Mouse (Mus musculus): ENCODE results near the gene Mtfr1l. TPM values are rescaled to one million over a fixed set of nuclear protein-coding genes. Genes with fewer than 3 reads are reported as not detected.

The Mtfr1l gene
- polyA plus RNA-seq, 1 experiment from 2014 or later = 170 TPM

- Histone ChIP-seq H3K9me3 (ENCODE audit: control insufficient read depth, low read length) (no peaks in the 10 kb centered on the region), H3K27me3 (ENCODE audit: control insufficient read depth, insufficient read depth, low read length) (no peaks in the 10 kb centered on the region), H3K9ac (ENCODE audit: low read length) (no peak overlapping the region), H3K27ac (replicated peaks in 1 of 2; ENCODE audit: control insufficient read depth in 1 of 2, insufficient read depth in 1 of 2, low read depth in 2 of 2, low read length in 2 of 2) (no peak overlapping the region), H3K36me3 (ENCODE audit: control insufficient read depth, insufficient read depth, low read length) (peaks cover 94% of the 10 kb centered on the region), H3K4me1 (ENCODE audit: control insufficient read depth in 2 of 2, insufficient read depth in 2 of 2, low read length in 2 of 2) (peaks cover 0 to under 1% of the 10 kb centered on the region in 2 experiments; a peak in 1 of 4 replicates), H3K4me2 (ENCODE audit: low read length) (no peak overlapping the region), H3K4me3 (ENCODE audit: control insufficient read depth in 1 of 2, insufficient read depth in 1 of 2, low read depth in 1 of 2, low read length in 2 of 2) (no peak overlapping the region)
- no peak for ATAC-seq (ENCODE audit: insufficient number of reproducible peaks, insufficient read depth, low FRiP score, low read depth)
- WGBS = 85% methylated on average over 5 of the region's 5 CpGs
These were observed 9.0 kb downstream of the Mtfr1l start for GRCm38 (mm10) chr4:134526220-134526619.

GRCm38 (mm10) chr4:134525806-134526205, 9.4 kb downstream of the Mtfr1l start:
- no peak overlapping the region for H3K27ac ChIP-seq (replicated peaks in 1 of 2; ENCODE audit: control insufficient read depth in 1 of 2, insufficient read depth in 1 of 2, low read depth in 2 of 2, low read length in 2 of 2)
- no peak overlapping the region for H3K4me3 ChIP-seq (ENCODE audit: control insufficient read depth in 1 of 2, insufficient read depth in 1 of 2, low read depth in 1 of 2, low read length in 2 of 2)
- no peak overlapping the region for H3K4me2 ChIP-seq (ENCODE audit: low read length)
- 79% methylated on average over 5 of the region's 5 CpGs for WGBS
- no peaks in the 10 kb centered on the region for H3K27me3 ChIP-seq (ENCODE audit: control insufficient read depth, insufficient read depth, low read length)
- no peaks in the 10 kb centered on the region for H3K4me1 ChIP-seq (ENCODE audit: control insufficient read depth in 2 of 2, insufficient read depth in 2 of 2, low read length in 2 of 2)
- no peaks in the 10 kb centered on the region for H3K9me3 ChIP-seq (ENCODE audit: control insufficient read depth, low read length)
- H3K36me3 ChIP-seq (ENCODE audit: control insufficient read depth, insufficient read depth, low read length) = peaks cover 93% of the 10 kb centered on the region
- ATAC-seq (ENCODE audit: insufficient number of reproducible peaks, insufficient read depth, low FRiP score, low read depth) = no peak
- no peak overlapping the region for H3K9ac ChIP-seq (ENCODE audit: low read length)

GRCm38 (mm10) chr4:134523447-134523846, 11.7 kb downstream of the Mtfr1l start:
- Histone ChIP-seq H3K9me3 (ENCODE audit: control insufficient read depth, low read length) (no peaks in the 10 kb centered on the region), H3K36me3 (ENCODE audit: control insufficient read depth, insufficient read depth, low read length) (peaks cover 77% of the 10 kb centered on the region), H3K4me3 (ENCODE audit: control insufficient read depth in 1 of 2, insufficient read depth in 1 of 2, low read depth in 1 of 2, low read length in 2 of 2) (no peak overlapping the region), H3K9ac (ENCODE audit: low read length) (no peak overlapping the region), H3K27me3 (ENCODE audit: control insufficient read depth, insufficient read depth, low read length) (no peaks in the 10 kb centered on the region), H3K27ac (replicated peaks in 1 of 2; ENCODE audit: control insufficient read depth in 1 of 2, insufficient read depth in 1 of 2, low read depth in 2 of 2, low read length in 2 of 2) (no peak overlapping the region), H3K4me1 (ENCODE audit: control insufficient read depth in 2 of 2, insufficient read depth in 2 of 2, low read length in 2 of 2) (no peaks in the 10 kb centered on the region; a peak in 1 of 4 replicates), H3K4me2 (ENCODE audit: low read length) (no peak overlapping the region)
- WGBS = 83% methylated on average over 4 of the region's 4 CpGs
- no peak for ATAC-seq (ENCODE audit: insufficient number of reproducible peaks, insufficient read depth, low FRiP score, low read depth)

- Histone ChIP-seq H3K4me3 (ENCODE audit: control insufficient read depth in 1 of 2, insufficient read depth in 1 of 2, low read depth in 1 of 2, low read length in 2 of 2) (no peak overlapping the region), H3K27me3 (ENCODE audit: control insufficient read depth, insufficient read depth, low read length) (no peaks in the 10 kb centered on the region), H3K4me2 (ENCODE audit: low read length) (no peak overlapping the region), H3K9ac (ENCODE audit: low read length) (no peak overlapping the region), H3K27ac (replicated peaks in 1 of 2; ENCODE audit: control insufficient read depth in 1 of 2, insufficient read depth in 1 of 2, low read depth in 2 of 2, low read length in 2 of 2) (no peak overlapping the region), H3K36me3 (ENCODE audit: control insufficient read depth, insufficient read depth, low read length) (peaks cover 37% of the 10 kb centered on the region), H3K9me3 (ENCODE audit: control insufficient read depth, low read length) (no peaks in the 10 kb centered on the region), H3K4me1 (ENCODE audit: control insufficient read depth in 2 of 2, insufficient read depth in 2 of 2, low read length in 2 of 2) (peaks cover 22 to 35% of the 10 kb centered on the region in 2 experiments)
- ATAC-seq (ENCODE audit: insufficient number of reproducible peaks, insufficient read depth, low FRiP score, low read depth) = no peak
These were observed 15.9 kb downstream of the Mtfr1l start for GRCm38 (mm10) chr4:134519281-134519680.

GRCm38 (mm10) chr4:134518541-134518940, 16.6 kb downstream of the Mtfr1l start:
- no peak overlapping the region for H3K4me3 ChIP-seq (ENCODE audit: control insufficient read depth in 1 of 2, insufficient read depth in 1 of 2, low read depth in 1 of 2, low read length in 2 of 2)
- no peaks in the 10 kb centered on the region for H3K9me3 ChIP-seq (ENCODE audit: control insufficient read depth, low read length)
- no peak for ATAC-seq (ENCODE audit: insufficient number of reproducible peaks, insufficient read depth, low FRiP score, low read depth)
- H3K4me1 ChIP-seq (ENCODE audit: control insufficient read depth in 2 of 2, insufficient read depth in 2 of 2, low read length in 2 of 2) = peaks cover 24 to 35% of the 10 kb centered on the region in 2 experiments
- WGBS = 95% methylated on average over 4 of the region's 4 CpGs
- H3K36me3 ChIP-seq (ENCODE audit: control insufficient read depth, insufficient read depth, low read length) = peaks cover 32% of the 10 kb centered on the region
- no peaks in the 10 kb centered on the region for H3K27me3 ChIP-seq (ENCODE audit: control insufficient read depth, insufficient read depth, low read length)
- H3K27ac ChIP-seq (replicated peaks in 1 of 2; ENCODE audit: control insufficient read depth in 1 of 2, insufficient read depth in 1 of 2, low read depth in 2 of 2, low read length in 2 of 2) = no peak overlapping the region
- no peak overlapping the region for H3K9ac ChIP-seq (ENCODE audit: low read length)
- H3K4me2 ChIP-seq (ENCODE audit: low read length) = no peak overlapping the region

- Histone ChIP-seq H3K4me3 (ENCODE audit: control insufficient read depth in 1 of 2, insufficient read depth in 1 of 2, low read depth in 1 of 2, low read length in 2 of 2) (no peak overlapping the region), H3K36me3 (ENCODE audit: control insufficient read depth, insufficient read depth, low read length) (peaks cover 24% of the 10 kb centered on the region), H3K27me3 (ENCODE audit: control insufficient read depth, insufficient read depth, low read length) (no peaks in the 10 kb centered on the region), H3K9me3 (ENCODE audit: control insufficient read depth, low read length) (no peaks in the 10 kb centered on the region), H3K4me1 (ENCODE audit: control insufficient read depth in 2 of 2, insufficient read depth in 2 of 2, low read length in 2 of 2) (peaks cover 24 to 39% of the 10 kb centered on the region in 2 experiments), H3K4me2 (ENCODE audit: low read length) (peak overlapping the region; percentile 44), H3K27ac (replicated peaks in 1 of 2; ENCODE audit: control insufficient read depth in 1 of 2, insufficient read depth in 1 of 2, low read depth in 2 of 2, low read length in 2 of 2) (peak overlapping the region; percentile 97 to 98), H3K9ac (ENCODE audit: low read length) (peak overlapping the region; percentile 10; the same call in 1 of the 2 replicates)
- WGBS = 52% methylated on average over 10 of the region's 10 CpGs
- no peak for ATAC-seq (ENCODE audit: insufficient number of reproducible peaks, insufficient read depth, low FRiP score, low read depth)
These were observed 17.5 kb downstream of the Mtfr1l start for GRCm38 (mm10) chr4:134517719-134518118.

GRCm38 (mm10) chr4:134516981-134517380, 18.2 kb downstream of the Mtfr1l start:
- Histone ChIP-seq H3K27me3 (ENCODE audit: control insufficient read depth, insufficient read depth, low read length) (no peaks in the 10 kb centered on the region), H3K4me1 (ENCODE audit: control insufficient read depth in 2 of 2, insufficient read depth in 2 of 2, low read length in 2 of 2) (peaks cover 24 to 44% of the 10 kb centered on the region in 2 experiments), H3K4me3 (ENCODE audit: control insufficient read depth in 1 of 2, insufficient read depth in 1 of 2, low read depth in 1 of 2, low read length in 2 of 2) (no peak overlapping the region), H3K9me3 (ENCODE audit: control insufficient read depth, low read length) (no peaks in the 10 kb centered on the region), H3K9ac (ENCODE audit: low read length) (peak overlapping the region; percentile 22; the same call in 1 of the 2 replicates), H3K36me3 (ENCODE audit: control insufficient read depth, insufficient read depth, low read length) (peaks cover 22% of the 10 kb centered on the region; the same call in 1 of the 2 replicates), H3K4me2 (ENCODE audit: low read length) (peak overlapping the region; percentile 44), H3K27ac (replicated peaks in 1 of 2; ENCODE audit: control insufficient read depth in 1 of 2, insufficient read depth in 1 of 2, low read depth in 2 of 2, low read length in 2 of 2) (peak overlapping the region; percentile 97 to 98)
- 10% methylated on average over 8 of the region's 8 CpGs for WGBS
- ATAC-seq (ENCODE audit: insufficient number of reproducible peaks, insufficient read depth, low FRiP score, low read depth) = peak; percentile 36

GRCm38 (mm10) chr4:134515614-134516013, 19.6 kb downstream of the Mtfr1l start:
- Histone ChIP-seq H3K9ac (ENCODE audit: low read length) (peak overlapping the region; percentile 25; the same call in 1 of the 2 replicates), H3K27me3 (ENCODE audit: control insufficient read depth, insufficient read depth, low read length) (no peaks in the 10 kb centered on the region), H3K4me1 (ENCODE audit: control insufficient read depth in 2 of 2, insufficient read depth in 2 of 2, low read length in 2 of 2) (peaks cover 26 to 54% of the 10 kb centered on the region in 2 experiments), H3K27ac (replicated peaks in 1 of 2; ENCODE audit: control insufficient read depth in 1 of 2, insufficient read depth in 1 of 2, low read depth in 2 of 2, low read length in 2 of 2) (peak overlapping the region; percentile 60 to 97; a peak in 3 of 4 replicates), H3K4me3 (ENCODE audit: control insufficient read depth in 1 of 2, insufficient read depth in 1 of 2, low read depth in 1 of 2, low read length in 2 of 2) (no peak overlapping the region), H3K36me3 (ENCODE audit: control insufficient read depth, insufficient read depth, low read length) (0 out of 2 replicates have a peak, but pooled peaks cover 10% of the 10 kb centered on the region), H3K9me3 (ENCODE audit: control insufficient read depth, low read length) (no peaks in the 10 kb centered on the region), H3K4me2 (ENCODE audit: low read length) (no peak overlapping the region)
- 33% methylated on average over 7 of the region's 7 CpGs for WGBS
- ATAC-seq (ENCODE audit: insufficient number of reproducible peaks, insufficient read depth, low FRiP score, low read depth) = no peak

Measured in heart, embryonic 14.5 days (tissue).